Mouse (Mus musculus): ENCODE measurements at regions not wholly inside any gene's neighbourhood (a gene's known extent, or its start where the extent isn't known, plus 50 kb on each side); places are given as distances from the start of the nearest gene placed in this dataset.

GRCm38 (mm10) chr13:32426906-32427305 lies 88.4 kb upstream of the Gmds start:
- TF ChIP-seq POLR2A (IDR thresholded peaks at IDR 0.05; ENCODE audit: borderline replicate concordance, control insufficient read depth, low read depth, low read length) (no peak), CTCF (IDR thresholded peaks at IDR 0.05; ENCODE audit: control insufficient read depth, insufficient read depth, low read length) (no peak)

All from bone marrow, adult 2 months (tissue).